Mouse (Mus musculus) A20 (cell line): ENCODE results near the gene Gstp2.
"Not testable (repeated sequence)": the region's sequence is repeated elsewhere in the genome, so short reads cannot be mapped to it uniquely, and the experiment has no call there.

Experiments
- DNase-seq: peaks from one replicate; pipeline ENCODE4 v3.0.0-alpha.2; 2011; ENCODE audit warnings: low read depth, low spot score

Gene Gstp2

GRCm38 (mm10) chr19:4070756-4071155 is 24.9 kb upstream of the Gstp2 start:
- DNase-seq: no peak

GRCm38 (mm10) chr19:4070311-4070710 is 24.5 kb upstream of the Gstp2 start:
- no peak for DNase-seq

GRCm38 (mm10) chr19:4068717-4069410 is 23.0 kb upstream of the Gstp2 start:
- no peak for DNase-seq

- DNase-seq: not testable (repeated sequence)
Observed at GRCm38 (mm10) chr19:4068242-4068641, 22.4 kb upstream of the Gstp2 start.

GRCm38 (mm10) chr19:4066877-4067276 is 21.1 kb upstream of the Gstp2 start:
- DNase-seq: no peak

- no peak for DNase-seq
Observed at GRCm38 (mm10) chr19:4066280-4066679, 20.5 kb upstream of the Gstp2 start.

GRCm38 (mm10) chr19:4064501-4064900 is 18.7 kb upstream of the Gstp2 start:
- DNase-seq: not testable (repeated sequence)

GRCm38 (mm10) chr19:4063357-4063756 is 17.5 kb upstream of the Gstp2 start:
- not testable (repeated sequence) for DNase-seq

- peak; percentile 33 for DNase-seq
Observed at GRCm38 (mm10) chr19:4060899-4061465, 15.2 kb upstream of the Gstp2 start.

- not testable (repeated sequence) for DNase-seq
Observed at GRCm38 (mm10) chr19:4060044-4060898, 14.4 kb upstream of the Gstp2 start.

- DNase-seq: no peak
Observed at GRCm38 (mm10) chr19:4059069-4059740, 13.4 kb upstream of the Gstp2 start, which contains the start of gene Gstp3. Gene Gstp3, minus strand, starts transcription at chr19:4059569.

- DNase-seq: no peak
Observed at GRCm38 (mm10) chr19:4058581-4058980, 12.8 kb upstream of the Gstp2 start.

- no peak for DNase-seq
Observed at GRCm38 (mm10) chr19:4057962-4058361, 12.1 kb upstream of the Gstp2 start.

GRCm38 (mm10) chr19:4057389-4057788 is 11.6 kb upstream of the Gstp2 start:
- DNase-seq: no peak

- DNase-seq: no peak
Observed at GRCm38 (mm10) chr19:4056727-4057126, 10.9 kb upstream of the Gstp2 start.

- DNase-seq: no peak
Observed at GRCm38 (mm10) chr19:4055947-4056693, 10.3 kb upstream of the Gstp2 start.

GRCm38 (mm10) chr19:4055216-4055946 is 9.6 kb upstream of the Gstp2 start:
- DNase-seq: no peak

- no peak for DNase-seq
Observed at GRCm38 (mm10) chr19:4054613-4055012, 8.8 kb upstream of the Gstp2 start.

GRCm38 (mm10) chr19:4052516-4053030 is 6.8 kb upstream of the Gstp2 start:
- DNase-seq: no peak
